In the genomic region with DNA sequence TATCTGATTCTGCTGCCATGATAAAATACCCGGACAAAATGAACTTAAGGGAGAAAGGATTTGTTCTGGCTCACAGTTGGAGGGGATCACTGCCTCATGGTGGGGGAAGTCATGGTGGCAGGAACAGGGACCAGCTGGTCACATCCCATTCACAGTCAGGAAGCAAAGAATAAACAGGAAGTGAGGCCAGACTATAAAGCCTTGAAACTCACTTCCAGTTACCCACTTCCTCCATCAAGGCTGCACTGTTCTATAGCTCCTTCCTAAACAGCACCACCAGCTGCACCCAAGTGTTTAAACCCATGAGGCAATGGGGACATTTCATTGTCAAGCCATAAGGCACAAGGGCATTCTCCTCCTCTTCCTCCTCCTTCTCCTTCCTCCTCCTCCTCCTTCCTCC, we compare ENCODE assay signal across 18 mouse cellular contexts.
"Had no signal": no experiment of that assay in that cellular context is flagged by ENCODE, and none has a peak within 500 bp of the region (broad histone marks: within the 10 kb centered on the region; RNA-seq: fewer than 3 reads in every experiment).

No protein-coding gene starts in this region.

- ATAC-seq: liver, postnatal 0 days; lung, postnatal 0 days; midbrain, embryonic 13.5 days; midbrain, embryonic 15.5 days had no signal

- H3K27me3 ChIP-seq: liver, embryonic 13.5 days; liver, embryonic 15.5 days; lung, embryonic 15.5 days; megakaryocyte, embryonic 14.5 days; midbrain, embryonic 13.5 days; midbrain, embryonic 15.5 days; neural tube, embryonic 12.5 days had no signal

- DNase-seq: liver, embryonic 13.5 days; liver, postnatal 0 days; lung, adult 2 months; lung, postnatal 14 days; lung, postnatal 36 days; right cerebral cortex, postnatal 14 days; thymus, adult 2 months; thymus, postnatal 25 days; thymus, postnatal 4 days had no signal

- H3K4me2 ChIP-seq: liver, embryonic 13.5 days; liver, embryonic 15.5 days; lung, embryonic 15.5 days; midbrain, embryonic 11.5 days; midbrain, embryonic 13.5 days; midbrain, embryonic 15.5 days; neural tube, embryonic 12.5 days had no signal

- H3K4me3 ChIP-seq: liver, embryonic 13.5 days; liver, embryonic 15.5 days; lung, embryonic 15.5 days; megakaryocyte, embryonic 14.5 days; midbrain, embryonic 13.5 days; midbrain, embryonic 15.5 days; neural tube, embryonic 12.5 days had no signal

- H3K9me3 ChIP-seq: liver, embryonic 13.5 days; liver, embryonic 15.5 days had no signal

- H3K4me1 ChIP-seq: liver, embryonic 13.5 days; liver, embryonic 15.5 days; lung, embryonic 15.5 days; megakaryocyte, embryonic 14.5 days; midbrain, embryonic 13.5 days; midbrain, embryonic 15.5 days; neural tube, embryonic 12.5 days had no signal

- H3K9ac ChIP-seq: liver, embryonic 13.5 days; liver, embryonic 15.5 days; liver, postnatal 0 days; lung, embryonic 15.5 days; midbrain, embryonic 13.5 days; midbrain, embryonic 15.5 days; neural tube, embryonic 12.5 days had no signal

- H3K27ac ChIP-seq: liver, embryonic 13.5 days; liver, embryonic 15.5 days; lung, embryonic 15.5 days; macrophage; midbrain, embryonic 13.5 days; midbrain, embryonic 15.5 days; neural tube, embryonic 12.5 days had no signal

- H3K36me3 ChIP-seq: liver, embryonic 13.5 days; liver, embryonic 15.5 days; lung, embryonic 15.5 days; midbrain, embryonic 13.5 days; midbrain, embryonic 15.5 days; neural tube, embryonic 12.5 days had no signal
